Mouse (Mus musculus) splenic B cell, adult 2 months (primary cell): ENCODE results near the gene Fads2.
A peak's percentile ranks its signal among the peaks of the same experiment; 100 is the strongest.

ENCODE experiments used
- DNase-seq: peaks from one replicate; pipeline ENCODE4 v3.0.0-alpha.2; 2011; ENCODE audit warnings: low read depth, low spot score
- H3K27me3 ChIP-seq: 2 replicates; pipeline ENCODE4 v1.6.1; 2012; ENCODE audit warnings: mild to moderate bottlenecking, low read length, moderate library complexity, mixed read lengths; ENCODE audit not compliant: control insufficient read depth, poor library complexity, insufficient read depth, severe bottlenecking
- H3K36me3 ChIP-seq: 2 replicates; pipeline ENCODE4 v1.6.1; 2012; ENCODE audit warnings: mild to moderate bottlenecking, low read length, moderate library complexity, mixed read lengths; ENCODE audit not compliant: control insufficient read depth, poor library complexity, insufficient read depth, severe bottlenecking

Fads2 gene

GRCm38 (mm10) chr19:10080384-10080783 is 21.2 kb downstream of the Fads2 start:
- no peak for DNase-seq
- Histone ChIP-seq H3K27me3 (no peaks in the 10 kb centered on the region), H3K36me3 (no peaks in the 10 kb centered on the region)

- Histone ChIP-seq H3K36me3 (no peaks in the 10 kb centered on the region), H3K27me3 (no peaks in the 10 kb centered on the region)
- no peak for DNase-seq
These were observed 23.2 kb downstream of the Fads2 start for GRCm38 (mm10) chr19:10078392-10078791.

GRCm38 (mm10) chr19:10073145-10073544 is 28.4 kb downstream of the Fads2 start:
- H3K36me3 ChIP-seq, result no peaks in the 10 kb centered on the region
- H3K27me3 ChIP-seq, result no peaks in the 10 kb centered on the region
- no peak for DNase-seq

GRCm38 (mm10) chr19:10071892-10072291 is 29.7 kb downstream of the Fads2 start:
- no peaks in the 10 kb centered on the region for H3K27me3 ChIP-seq
- DNase-seq, result peak; percentile 47
- no peaks in the 10 kb centered on the region for H3K36me3 ChIP-seq

- DNase-seq, result no peak
- H3K36me3 ChIP-seq, result no peaks in the 10 kb centered on the region
These were observed 30.4 kb downstream of the Fads2 start for GRCm38 (mm10) chr19:10071166-10071565.

GRCm38 (mm10) chr19:10070186-10070980 is 31.2 kb downstream of the Fads2 start:
- peak; percentile 26 for DNase-seq

More at GRCm38 (mm10) chr19:10071166-10071565, 30.4 kb downstream of the Fads2 start:
- H3K27me3 ChIP-seq, result no peaks in the 10 kb centered on the region

GRCm38 (mm10) chr19:10067701-10068100 is 33.8 kb downstream of the Fads2 start:
- DNase-seq, result no peak
- Histone ChIP-seq H3K36me3 (no peaks in the 10 kb centered on the region), H3K27me3 (no peaks in the 10 kb centered on the region)

More at GRCm38 (mm10) chr19:10070186-10070980, 31.2 kb downstream of the Fads2 start:
- Histone ChIP-seq H3K27me3 (no peaks in the 10 kb centered on the region), H3K36me3 (no peaks in the 10 kb centered on the region)

GRCm38 (mm10) chr19:10066502-10066901 is 35.0 kb downstream of the Fads2 start:
- Histone ChIP-seq H3K36me3 (no peaks in the 10 kb centered on the region), H3K27me3 (no peaks in the 10 kb centered on the region)
- no peak for DNase-seq

GRCm38 (mm10) chr19:10066189-10066500 is 35.4 kb downstream of the Fads2 start:
- no peaks in the 10 kb centered on the region for H3K27me3 ChIP-seq
- DNase-seq, result no peak
- H3K36me3 ChIP-seq, result no peaks in the 10 kb centered on the region

GRCm38 (mm10) chr19:10065465-10066188 is 35.9 kb downstream of the Fads2 start:
- no peaks in the 10 kb centered on the region for H3K27me3 ChIP-seq

GRCm38 (mm10) chr19:10064173-10065012 is 37.2 kb downstream of the Fads2 start:
- no peaks in the 10 kb centered on the region for H3K27me3 ChIP-seq
- peak; percentile 49 for DNase-seq

More at GRCm38 (mm10) chr19:10065465-10066188, 35.9 kb downstream of the Fads2 start:
- no peak for DNase-seq
- H3K36me3 ChIP-seq, result no peaks in the 10 kb centered on the region

GRCm38 (mm10) chr19:10062862-10063261 is 38.7 kb downstream of the Fads2 start:
- DNase-seq, result no peak
- no peaks in the 10 kb centered on the region for H3K36me3 ChIP-seq
- no peaks in the 10 kb centered on the region for H3K27me3 ChIP-seq

More at GRCm38 (mm10) chr19:10064173-10065012, 37.2 kb downstream of the Fads2 start:
- no peaks in the 10 kb centered on the region for H3K36me3 ChIP-seq

GRCm38 (mm10) chr19:10062292-10062691 is 39.3 kb downstream of the Fads2 start:
- H3K36me3 ChIP-seq, result no peaks in the 10 kb centered on the region
- DNase-seq, result no peak
- H3K27me3 ChIP-seq, result no peaks in the 10 kb centered on the region

- Histone ChIP-seq H3K36me3 (no peaks in the 10 kb centered on the region), H3K27me3 (no peaks in the 10 kb centered on the region)
- DNase-seq, result no peak
These were observed 39.9 kb downstream of the Fads2 start for GRCm38 (mm10) chr19:10061624-10062023.
